Mouse (Mus musculus): ENCODE data around the gene Olfr1322.

Olfr1322 gene

GRCm38 (mm10) chrX:49891383-49891782 lies at the start of gene Olfr1322:
Olfr1322 (minus strand) TSS chrX:49891483.
- no peak for DNase-seq (ENCODE audit: low spot score)

GRCm38 (mm10) chrX:49877651-49878349 lies 13.5 kb downstream of the Olfr1322 start:
- no peak for DNase-seq (ENCODE audit: low spot score)

All from testis, postnatal 10 days (tissue).